Mouse (Mus musculus) gastrocnemius, postnatal 4 days (tissue): Measurements from ENCODE around the gene Ppm1b. TPM values are rescaled to one million over a fixed set of nuclear protein-coding genes. Genes with fewer than 3 reads are reported as not detected.
"Not testable (repeated sequence)": the region's sequence is repeated elsewhere in the genome, so short reads cannot be mapped to it uniquely, and the experiment has no call there.

Source experiments
- DNase-seq, 2 experiments: peaks; one replicate each; pipeline ENCODE4 v3.0.0; 2021 to 2022; ENCODE audit warnings: low spot score in 2 of 2, mixed read lengths in 2 of 2
- long read RNA-seq, 2 experiments: library from polyadenylated mRNA; stranded (forward); transcript quantifications; one replicate each; pipeline ENCODE4 v2.0.0; 2021
- total RNA-seq, 2 experiments: library from RNA; stranded (reverse); gene quantifications; 2 replicates each; pipeline ENCODE4 v1.2.3; 2021

The Ppm1b gene
- total RNA-seq, result 100 to 1,000 TPM; 140 to 148 TPM
- long read RNA-seq, experiment 1, transcript Ppm1b-201 (6 exons, 2,670 nt), result major isoform, 126 of 264 reads
- long read RNA-seq, experiment 1, transcript Ppm1b-202 (6 exons, 3,323 nt), result minor isoform, 97 of 264 reads
- long read RNA-seq, experiment 1, partial matches to known transcripts, result 17 of 264 reads
- long read RNA-seq, experiment 1, other reads (novel, unspliced or antisense), result 21 of 264 reads
- long read RNA-seq, experiment 2, transcript Ppm1b-202 (6 exons, 3,323 nt), result minor isoform, 88 of 251 reads
- long read RNA-seq, experiment 2, transcript Ppm1b-201 (6 exons, 2,670 nt), result major isoform, 128 of 251 reads
- long read RNA-seq, experiment 2, transcript Ppm1b-205 (6 exons, 1,290 nt), result minor isoform, 6 of 251 reads
- long read RNA-seq, experiment 2, partial matches to known transcripts, result 8 of 251 reads
- long read RNA-seq, experiment 2, other reads (novel, unspliced or antisense), result 21 of 251 reads

DNA sequence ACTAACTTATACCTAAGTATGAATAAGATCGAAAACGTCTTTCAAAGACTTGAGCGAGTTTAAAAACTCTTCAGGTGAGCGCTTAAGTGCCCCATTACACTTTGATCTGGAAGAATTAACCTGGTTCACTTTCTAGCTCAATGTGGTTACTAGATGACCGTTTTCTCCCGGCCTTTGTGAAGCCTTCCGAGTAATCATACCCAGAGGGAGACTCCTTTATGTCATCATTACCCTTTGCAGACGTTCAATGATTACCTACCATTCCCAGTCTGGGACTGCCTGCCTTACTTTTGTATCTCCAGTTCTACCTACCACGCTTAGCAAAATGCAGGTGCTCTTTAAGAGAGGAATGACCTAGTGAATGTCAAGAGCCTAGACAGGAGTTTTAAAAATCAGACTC lies at the start of gene Ppm1b:
Ppm1b (plus strand) TSS at position 301 of the 400 bp plus-strand sequence.
- DNase-seq, result no peak

DNA sequence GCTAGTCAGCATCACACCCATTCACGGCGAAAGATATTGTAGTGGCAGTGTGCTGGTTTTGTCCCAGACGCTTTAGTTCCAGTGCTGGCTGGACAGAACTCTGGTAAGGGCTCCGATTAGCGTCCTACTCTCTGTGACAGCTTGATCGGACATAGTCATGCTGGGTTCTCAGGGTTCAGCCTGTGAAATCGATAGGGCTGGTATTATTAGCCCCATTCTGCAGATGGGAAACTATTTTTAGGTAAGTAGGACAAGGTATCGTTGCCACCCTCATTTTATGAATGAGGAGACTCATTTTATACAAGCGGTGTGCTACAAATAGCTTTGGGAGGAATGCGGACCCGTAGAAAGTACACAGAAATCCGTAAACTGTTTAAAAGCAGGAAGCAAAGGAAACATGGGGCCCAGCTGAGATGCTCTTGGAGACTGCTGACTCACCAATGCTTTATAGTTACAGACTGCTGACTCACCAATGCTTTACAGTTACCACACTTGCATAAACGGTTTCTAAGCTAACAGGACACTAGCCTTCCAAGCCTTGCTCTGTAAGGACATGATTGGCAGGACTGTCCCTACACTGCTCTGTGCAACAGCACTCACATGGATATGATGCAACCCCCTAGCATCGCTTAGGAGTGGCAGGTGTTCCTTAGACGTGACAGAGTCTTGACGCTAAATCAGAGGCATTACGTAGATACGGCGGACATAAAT lies 34.7 kb upstream of the Ppm1b start:
- DNase-seq, result no peak

DNA sequence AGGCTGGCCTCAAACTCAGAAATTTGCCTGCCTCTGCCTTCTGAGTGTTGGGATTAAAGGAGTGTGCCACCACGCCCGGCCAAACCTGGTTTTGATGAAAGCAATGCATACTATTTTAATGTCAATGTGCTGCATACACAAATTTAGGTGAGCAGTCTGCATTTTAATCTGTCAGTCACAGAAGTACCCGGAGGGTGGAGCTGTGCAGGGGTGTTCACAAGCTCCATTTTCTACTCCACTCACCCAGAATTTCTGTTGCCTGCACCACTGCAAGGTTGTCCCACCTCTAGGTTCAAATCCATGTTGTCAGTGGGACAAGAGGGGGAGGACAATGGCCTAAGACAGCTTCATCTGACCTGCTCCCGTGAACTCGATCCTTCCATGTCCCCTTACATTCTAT lies 31.8 kb upstream of the Ppm1b start:
- DNase-seq, result no peak

DNA sequence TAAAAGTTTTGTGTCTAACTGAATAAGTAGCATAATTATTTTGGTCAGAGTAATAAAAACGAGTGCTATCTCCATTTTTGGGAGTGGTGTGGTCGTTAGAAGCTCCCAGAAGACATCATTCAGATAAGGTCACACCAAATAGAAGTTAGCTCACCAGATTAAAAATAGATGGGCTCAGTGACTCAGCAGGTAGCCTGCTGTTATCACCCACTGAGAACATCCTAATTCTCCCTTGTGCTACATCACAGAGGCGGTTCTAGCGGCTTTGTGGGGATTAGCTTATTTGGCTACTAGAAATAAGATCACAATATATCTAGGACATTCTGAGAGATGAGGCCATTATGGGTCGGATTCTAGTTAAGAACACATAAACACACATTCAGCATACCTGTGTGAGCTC lies 30.3 kb upstream of the Ppm1b start:
- no peak for DNase-seq

DNA sequence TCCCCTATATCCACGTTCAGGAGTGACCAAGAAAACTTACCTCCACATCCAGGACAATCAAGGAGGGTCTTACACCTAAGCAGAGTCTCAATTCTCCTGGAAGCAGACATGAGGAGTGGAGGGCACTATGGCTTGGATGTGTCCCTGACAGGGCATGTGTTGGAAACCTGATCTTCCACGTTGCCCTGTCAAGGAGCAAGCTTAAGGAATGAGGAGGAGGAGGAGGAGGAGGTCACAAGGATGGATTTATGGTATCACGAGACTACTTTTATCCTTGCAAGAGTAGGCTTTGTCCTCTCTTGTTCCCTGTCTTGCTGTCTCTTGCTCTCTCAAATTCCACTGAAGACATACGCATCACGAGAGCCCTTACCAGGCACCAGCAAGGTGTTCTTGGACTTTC lies 29.0 kb upstream of the Ppm1b start:
- DNase-seq, result no peak

DNA sequence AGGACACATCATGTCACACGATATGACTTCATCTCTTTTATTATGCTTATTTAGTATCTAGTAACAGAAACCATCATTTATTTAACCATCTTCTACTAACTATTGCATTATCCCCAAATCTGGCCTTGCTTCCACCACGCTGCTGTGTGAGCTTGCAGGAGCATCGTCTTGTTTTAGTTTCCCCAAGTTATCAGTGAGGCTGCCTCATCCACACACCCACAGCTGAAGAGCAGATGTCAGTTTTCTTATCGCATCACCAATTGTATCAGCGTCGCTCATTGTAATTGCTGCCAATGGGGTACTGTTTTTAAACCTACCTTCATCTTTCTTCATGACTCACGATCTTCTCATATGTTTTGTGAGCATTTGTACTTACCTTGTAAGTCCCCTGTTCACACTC lies 23.6 kb upstream of the Ppm1b start:
- no peak for DNase-seq

DNA sequence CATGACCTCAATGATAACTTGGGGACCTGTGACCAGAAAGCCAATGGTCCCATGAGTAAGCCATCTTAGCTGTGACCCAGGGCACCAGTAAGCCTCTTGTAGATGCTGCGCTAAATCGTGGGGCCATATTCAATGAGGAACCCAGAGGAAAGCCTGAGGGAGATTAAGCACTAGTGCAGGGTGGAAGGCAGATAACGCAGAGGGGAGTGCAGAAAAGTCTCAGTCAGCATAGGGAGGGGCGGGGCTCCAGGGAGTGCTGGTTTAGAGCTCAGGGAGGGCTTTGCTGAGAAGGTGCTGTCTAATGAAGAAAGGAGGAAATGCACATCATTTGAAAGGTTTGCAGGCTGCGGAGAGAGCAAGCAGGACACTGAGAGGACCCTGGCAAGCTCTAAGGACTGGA lies 22.6 kb upstream of the Ppm1b start:
- no peak for DNase-seq

DNA sequence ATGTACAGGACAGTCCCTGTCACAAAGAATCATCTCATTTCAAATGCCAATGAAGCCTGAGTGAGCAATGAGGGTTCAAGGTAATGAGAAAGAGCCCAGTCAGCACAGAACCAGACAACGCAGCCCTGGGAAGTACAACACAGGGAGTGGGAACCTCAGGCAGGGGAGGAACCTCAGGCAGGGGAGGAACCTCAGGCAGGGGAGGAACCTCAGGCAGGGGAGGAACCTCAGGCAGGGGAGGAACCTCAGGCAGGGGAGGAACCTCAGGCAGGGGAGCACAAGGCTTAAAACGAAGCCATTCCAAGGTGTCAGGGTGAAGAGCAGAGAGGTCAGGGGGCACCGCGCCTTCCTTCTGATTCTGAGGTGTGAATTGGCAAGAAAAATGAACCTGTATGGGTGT lies 20.9 kb upstream of the Ppm1b start:
- DNase-seq, result not testable (repeated sequence)

DNA sequence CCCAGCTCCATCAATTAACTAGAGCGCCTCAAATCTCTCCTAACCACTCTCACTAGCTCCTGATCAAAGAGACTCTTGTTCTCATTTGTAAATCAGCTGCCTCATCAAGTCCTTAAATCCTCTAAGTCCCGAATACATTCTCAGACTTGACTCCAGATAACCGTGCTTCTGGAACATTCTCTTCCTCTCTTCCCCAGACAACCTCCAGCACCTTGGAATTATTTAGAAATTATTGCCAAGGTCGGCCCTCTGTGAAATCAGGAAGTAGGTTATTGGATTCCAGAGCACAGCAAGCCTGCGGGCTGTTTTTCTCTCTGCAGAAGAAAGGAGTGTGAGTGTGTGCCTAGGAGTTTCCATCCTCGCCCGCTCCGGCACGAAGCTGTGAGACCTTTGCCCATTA lies 20.2 kb upstream of the Ppm1b start:
- DNase-seq, result no peak

DNA sequence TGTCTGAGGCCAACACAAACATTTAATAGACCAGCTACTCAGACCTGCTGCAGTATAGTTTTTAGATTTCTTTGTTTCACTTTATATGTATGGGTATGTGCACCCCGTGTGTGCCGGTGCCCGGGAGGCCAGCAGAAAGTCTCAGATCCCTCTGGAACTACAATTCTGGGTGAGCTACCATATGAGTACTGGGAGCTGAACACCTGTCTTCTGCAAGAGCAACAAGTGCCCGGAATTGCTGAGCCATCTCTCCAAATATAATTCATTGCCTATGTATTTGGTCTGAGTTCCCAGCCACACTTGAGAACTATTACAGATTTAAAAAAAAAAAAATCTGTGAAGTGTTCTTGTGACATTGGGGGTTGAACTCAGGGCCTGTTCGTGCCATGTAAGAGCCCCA lies 19.7 kb upstream of the Ppm1b start:
- DNase-seq, result no peak

DNA sequence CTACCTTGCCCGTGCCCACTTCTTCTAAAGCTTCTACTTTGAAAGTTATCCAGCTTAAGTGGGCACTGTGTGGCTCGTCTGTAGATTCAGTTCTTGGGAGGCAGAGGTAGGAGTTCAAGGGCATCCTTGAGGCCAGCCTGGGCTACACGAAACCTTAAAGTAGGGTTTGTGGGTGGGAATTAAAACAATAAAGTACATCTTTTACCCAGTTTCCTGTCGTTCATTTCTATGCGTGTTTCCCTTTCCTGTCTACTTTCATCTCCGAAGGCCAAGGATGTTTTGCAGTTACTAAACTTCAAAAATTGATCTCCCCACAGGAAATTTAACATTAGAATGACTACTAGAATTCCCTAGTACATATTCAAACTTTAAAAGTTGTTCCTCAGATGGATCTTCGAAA lies 19.3 kb upstream of the Ppm1b start:
- DNase-seq, result no peak

DNA sequence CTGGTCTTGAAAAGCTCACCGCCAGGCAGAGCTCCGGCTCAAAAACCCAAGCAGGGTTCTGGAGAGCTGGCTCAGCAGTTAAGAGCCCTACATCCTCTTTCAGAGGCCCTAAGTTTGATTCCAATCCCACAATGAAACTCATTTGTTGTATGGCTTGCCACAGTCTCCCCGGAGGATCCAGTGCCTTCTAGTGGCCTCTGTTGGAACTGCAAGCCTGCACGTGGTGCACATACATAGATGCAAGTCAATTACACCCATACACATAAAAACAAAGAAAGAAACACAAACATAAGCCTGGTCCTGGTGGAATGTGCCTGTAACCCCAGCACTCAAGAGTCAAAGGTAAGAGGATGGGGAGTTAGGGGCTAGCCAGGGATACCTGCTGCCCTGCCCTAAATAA lies 18.3 kb upstream of the Ppm1b start:
- no peak for DNase-seq

DNA sequence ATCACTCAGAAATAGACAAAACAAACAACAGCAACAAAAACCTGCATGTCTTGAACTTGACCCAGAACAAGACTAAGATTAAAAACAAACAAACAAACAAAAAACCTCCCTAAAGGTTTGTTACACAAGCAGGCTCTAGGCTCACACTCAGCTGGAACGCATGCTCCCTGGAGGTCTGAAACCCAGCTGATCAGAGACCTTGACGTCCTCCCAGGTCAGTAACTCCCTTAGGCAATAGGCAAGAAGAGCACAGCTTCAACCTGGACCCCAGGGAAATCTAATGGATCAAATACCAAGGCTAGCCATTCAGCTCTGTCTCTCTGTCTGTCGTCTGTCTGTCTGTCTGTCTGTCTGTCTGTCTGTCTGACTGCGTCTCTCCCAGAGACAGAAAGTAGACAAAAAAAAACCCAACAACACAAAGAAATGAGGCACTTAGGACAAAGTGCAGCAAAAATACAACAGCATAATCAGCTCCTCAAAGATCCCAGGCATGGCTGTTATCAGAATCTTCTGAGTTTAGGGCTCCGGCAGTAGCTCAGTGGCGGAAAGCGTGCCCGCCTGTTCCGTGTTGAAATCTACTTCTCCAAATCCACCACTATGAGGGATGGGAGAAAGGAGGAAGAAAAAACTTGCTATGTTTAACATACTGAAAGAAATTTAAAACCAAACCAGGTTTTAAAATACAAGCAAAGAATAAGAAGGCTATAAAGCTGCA lies 16.4 kb upstream of the Ppm1b start:
- DNase-seq, result no peak

DNA sequence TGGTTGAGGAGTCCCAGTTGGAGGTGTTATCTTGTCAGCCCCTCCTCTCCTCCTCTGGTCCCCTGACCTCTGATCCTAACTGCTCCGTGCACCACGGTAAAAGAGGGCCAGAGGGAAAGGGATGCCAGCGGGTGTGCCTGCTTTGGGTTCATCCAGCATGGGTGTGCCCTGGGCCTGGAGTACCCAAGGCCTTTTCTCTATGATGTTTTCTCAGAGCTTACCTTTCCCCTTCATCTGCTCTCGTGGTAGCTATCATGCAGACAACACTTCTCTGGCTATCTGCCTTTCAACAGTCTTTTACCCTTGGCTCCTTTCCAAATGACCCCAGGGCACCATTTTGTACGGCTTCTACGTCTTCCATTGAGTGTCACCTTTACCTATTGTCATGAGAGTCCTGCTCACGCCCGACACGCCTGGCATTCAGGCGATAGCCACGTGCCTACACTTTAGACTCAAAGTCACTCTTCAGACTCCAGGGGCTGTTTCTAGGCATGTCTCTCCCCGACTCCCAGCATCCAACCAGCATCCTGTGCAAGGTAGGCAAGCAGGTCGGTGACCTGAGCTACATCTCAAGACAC lies 15.2 kb upstream of the Ppm1b start:
- DNase-seq, result no peak

DNA sequence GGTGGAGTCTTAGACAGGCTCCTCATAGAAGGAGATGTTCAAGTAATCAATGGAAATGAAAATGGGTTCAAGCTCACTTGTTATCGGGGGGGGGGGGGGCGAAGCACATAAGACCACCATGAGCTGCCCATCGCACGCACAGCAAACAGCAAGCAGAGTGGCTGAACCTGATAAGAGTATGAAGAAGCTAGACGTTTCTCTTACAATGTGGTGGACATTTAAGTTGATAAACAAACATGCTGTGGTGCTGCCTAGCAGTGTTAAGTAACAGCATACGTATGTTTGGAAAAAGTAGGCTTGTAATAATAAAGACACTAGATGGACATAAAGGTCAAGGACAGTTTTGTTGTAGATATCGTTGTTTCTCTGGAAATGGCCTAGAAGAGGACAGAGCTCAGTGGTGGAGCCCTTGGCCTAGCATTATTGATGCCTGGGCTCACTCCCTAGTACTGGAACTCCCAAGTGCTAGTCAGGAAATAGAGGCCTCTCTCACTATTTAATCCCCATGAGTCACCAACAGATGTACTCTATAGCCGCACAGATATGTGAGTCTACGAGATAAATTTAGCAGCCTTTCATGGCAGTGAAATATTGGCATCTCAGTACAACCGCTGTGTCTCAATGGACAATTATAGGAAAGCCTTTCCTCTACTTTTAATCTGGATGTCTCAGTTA lies 14.0 kb upstream of the Ppm1b start:
- DNase-seq, result no peak

DNA sequence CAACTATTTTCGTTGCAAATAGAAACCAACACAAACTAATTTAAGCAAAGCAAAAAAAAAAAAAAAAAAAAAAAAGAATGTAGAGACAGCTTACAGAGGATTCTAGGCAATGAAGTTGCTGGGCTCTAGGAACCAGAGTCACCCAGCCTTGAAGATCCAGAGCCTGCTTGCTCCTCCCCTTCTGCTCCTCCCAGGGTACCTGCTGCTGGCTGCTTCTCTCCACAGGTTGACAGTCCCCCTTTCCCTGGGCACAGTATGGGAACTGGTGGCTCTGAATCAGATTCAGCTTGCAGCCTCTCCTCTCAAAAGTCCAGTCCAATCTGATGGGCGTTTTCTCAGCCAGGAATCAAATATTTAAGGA lies 13.5 kb upstream of the Ppm1b start:
- no peak for DNase-seq

DNA sequence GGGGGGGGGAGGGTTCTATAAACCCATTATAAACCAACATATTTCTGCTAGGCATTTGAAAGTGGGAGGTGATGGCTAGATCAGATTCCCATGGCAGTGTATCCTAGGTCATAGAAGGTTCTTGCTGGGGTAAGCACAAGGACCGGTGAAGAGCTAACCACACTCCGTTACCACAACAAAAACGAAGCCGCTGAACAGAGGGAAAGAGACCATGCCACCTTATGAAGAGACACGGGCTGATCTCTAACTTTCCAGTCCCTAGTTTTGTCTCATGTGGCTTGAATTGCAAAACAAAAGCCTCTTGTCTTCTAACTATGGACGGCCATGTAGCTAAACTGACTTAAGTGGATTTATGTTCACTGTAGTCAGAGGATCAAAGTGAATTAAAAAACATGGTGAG lies 12.2 kb upstream of the Ppm1b start:
- DNase-seq, result no peak

DNA sequence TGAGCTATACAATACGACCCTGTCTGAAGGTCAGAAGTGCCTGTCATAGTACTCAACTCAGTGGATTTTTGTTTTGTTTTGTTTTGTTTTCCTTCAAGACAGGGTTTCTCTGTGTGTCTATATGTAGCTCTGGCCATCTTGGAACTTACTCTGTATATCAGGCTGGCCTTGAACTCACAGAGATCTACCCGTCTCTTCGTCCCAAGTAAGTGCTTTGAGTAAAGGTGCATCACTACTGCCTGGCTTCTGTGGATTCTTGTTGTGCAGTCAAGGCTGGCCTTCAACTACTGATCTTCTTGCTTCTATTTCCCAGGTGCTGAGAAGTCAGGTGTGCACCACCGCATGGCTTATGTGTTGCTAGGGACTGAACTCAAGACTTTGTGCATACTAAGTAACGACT lies 4.0 kb upstream of the Ppm1b start:
- no peak for DNase-seq

DNA sequence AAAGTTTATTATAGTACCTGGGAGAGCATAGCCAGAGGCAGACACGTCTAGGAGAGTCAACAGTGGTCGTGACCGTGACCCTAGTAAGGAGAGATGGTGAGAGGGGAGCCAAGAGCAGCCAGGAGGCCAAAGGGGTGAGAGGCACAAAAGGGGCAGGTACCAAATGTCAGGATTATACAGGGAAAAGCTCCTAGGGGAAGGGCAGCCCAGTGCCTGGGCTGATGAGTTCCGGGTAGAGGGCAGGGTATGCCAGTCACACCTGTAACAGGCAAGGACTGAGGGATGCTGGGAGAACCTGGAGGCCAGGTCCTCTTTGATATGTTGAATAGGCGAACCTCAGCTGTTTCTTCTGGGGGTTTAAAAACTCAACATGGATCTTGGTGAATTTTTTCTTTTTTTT lies 2.8 kb upstream of the Ppm1b start:
- no peak for DNase-seq

DNA sequence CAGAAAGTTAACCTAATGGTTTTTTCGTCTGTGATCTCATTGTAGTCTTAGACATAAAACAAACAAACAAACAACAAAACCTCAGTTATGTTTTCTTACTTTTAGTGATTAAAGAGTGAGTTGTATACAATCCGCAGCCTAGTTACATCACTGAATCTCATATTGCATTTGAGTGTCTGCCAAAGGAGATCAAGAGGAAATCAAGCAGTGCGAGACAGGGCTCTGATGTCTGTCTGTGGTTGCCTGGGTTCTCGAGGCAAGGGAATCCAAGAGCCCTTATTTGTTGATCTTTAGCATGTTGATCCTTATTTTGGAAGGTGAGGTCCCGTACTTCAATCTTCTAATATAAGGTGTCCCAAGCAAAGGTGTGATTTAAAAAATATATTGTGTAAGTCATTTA lies 1.7 kb upstream of the Ppm1b start:
- DNase-seq, result no peak

DNA sequence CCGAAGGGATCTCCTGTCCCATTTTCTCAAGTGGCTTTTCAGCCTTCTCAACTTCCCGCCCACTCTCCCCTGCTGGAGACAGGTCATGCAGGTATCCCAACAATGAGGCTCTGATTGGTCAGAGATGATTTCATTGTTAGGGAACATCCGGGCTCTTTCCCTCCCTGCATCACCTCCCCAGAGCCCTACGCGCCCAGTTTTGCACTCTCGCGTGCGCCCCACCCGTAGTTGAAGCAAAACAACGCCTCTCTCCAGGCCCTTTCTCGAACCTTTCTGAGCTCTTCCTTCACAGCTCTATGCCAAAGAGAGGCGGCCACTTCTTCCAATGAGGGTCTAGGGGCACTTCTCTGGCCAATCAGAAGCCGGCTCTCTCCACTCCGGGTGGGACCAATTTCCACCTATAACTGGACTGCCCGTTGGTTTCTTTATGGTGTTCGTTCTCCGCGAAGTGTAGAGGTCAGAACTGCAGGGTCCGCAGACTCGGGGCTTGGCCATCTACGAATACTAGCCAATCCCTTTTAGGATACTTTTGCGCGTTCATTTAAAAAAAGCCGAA lies 468 bp downstream of the Ppm1b start:
- peak; percentile 60 to 86 for DNase-seq
